Mouse (Mus musculus): Measurements from ENCODE around the gene Zfp82.

- TF ChIP-seq CTCF (IDR thresholded peaks at IDR 0.05; ENCODE audit: extremely low read depth, insufficient read depth, insufficient read length, insufficient replicate concordance) = 0 out of 2 replicates have a peak, but pooled peaks have one; percentile 5
- no peak for TF ChIP-seq POLR2A (IDR thresholded peaks at IDR 0.05; ENCODE audit: low read depth, low read length)
These were observed 47.3 kb downstream of the Zfp82 start for GRCm38 (mm10) chr7:30025358-30025757.
